Mouse (Mus musculus) lung, postnatal 25 days (tissue): ENCODE data around the gene H1foo.

Source experiments
- DNase-seq: peaks from one replicate; pipeline ENCODE4 v3.0.0; 2022; ENCODE audit warnings: low spot score

The H1foo gene

GRCm38 (mm10) chr6:115944638-115945037 lies at the start of gene H1foo:
TSS of gene H1foo (plus strand) at chr6:115944938.
- no peak for DNase-seq

GRCm38 (mm10) chr6:115896346-115896745 lies 48.4 kb upstream of the H1foo start:
- no peak for DNase-seq

- peak; percentile 50 for DNase-seq
Observed at GRCm38 (mm10) chr6:115897117-115897516, 47.6 kb upstream of the H1foo start.

GRCm38 (mm10) chr6:115897926-115898520 lies 46.7 kb upstream of the H1foo start:
- DNase-seq: no peak

- DNase-seq: peak; percentile 84
Observed at GRCm38 (mm10) chr6:115901062-115901461, 43.7 kb upstream of the H1foo start.

- DNase-seq: peak; percentile 54
Observed at GRCm38 (mm10) chr6:115901489-115901931, 43.2 kb upstream of the H1foo start.

- DNase-seq: no peak
Observed at GRCm38 (mm10) chr6:115902545-115902944, 42.2 kb upstream of the H1foo start.

GRCm38 (mm10) chr6:115905568-115905967 lies 39.2 kb upstream of the H1foo start:
- no peak for DNase-seq

- no peak for DNase-seq
Observed at GRCm38 (mm10) chr6:115906455-115906854, 38.3 kb upstream of the H1foo start.

GRCm38 (mm10) chr6:115906871-115907270 lies 37.9 kb upstream of the H1foo start:
- DNase-seq: no peak

GRCm38 (mm10) chr6:115908421-115908982 lies 36.2 kb upstream of the H1foo start:
- DNase-seq: no peak

GRCm38 (mm10) chr6:115909052-115909451 lies 35.7 kb upstream of the H1foo start:
- DNase-seq: no peak

GRCm38 (mm10) chr6:115909940-115910339 lies 34.8 kb upstream of the H1foo start:
- peak; percentile 90 for DNase-seq

GRCm38 (mm10) chr6:115911763-115912162 lies 33.0 kb upstream of the H1foo start:
- DNase-seq: no peak

GRCm38 (mm10) chr6:115913482-115913881 lies 31.3 kb upstream of the H1foo start:
- no peak for DNase-seq

GRCm38 (mm10) chr6:115914511-115915202 lies 30.1 kb upstream of the H1foo start:
- no peak for DNase-seq

- DNase-seq: no peak
Observed at GRCm38 (mm10) chr6:115915601-115916445, 28.9 kb upstream of the H1foo start.

GRCm38 (mm10) chr6:115916611-115917010 lies 28.1 kb upstream of the H1foo start:
- no peak for DNase-seq

GRCm38 (mm10) chr6:115918615-115919014 lies 26.1 kb upstream of the H1foo start:
- no peak for DNase-seq

GRCm38 (mm10) chr6:115919876-115920275 lies 24.9 kb upstream of the H1foo start:
- no peak for DNase-seq

GRCm38 (mm10) chr6:115924829-115925228 lies 19.9 kb upstream of the H1foo start:
- DNase-seq: peak; percentile 28

GRCm38 (mm10) chr6:115926416-115926815 lies 18.3 kb upstream of the H1foo start:
- DNase-seq: no peak
